ENCODE assay signal across 8 mouse cellular contexts in genomic region chr4:140539125-140539524, GRCm38 (mm10).
A peak's percentile ranks its signal among the peaks of the same experiment; 100 is the strongest.
DNase-seq lines count a peak whose midpoint lies in the region; ATAC-seq and TF ChIP-seq lines count a peak whose summit lies in the region.
"Had no signal": no experiment of that assay in that cellular context is flagged by ENCODE, and none has a peak within 500 bp of the region (broad histone marks: within the 10 kb centered on the region; RNA-seq: fewer than 3 reads in every experiment).

No protein-coding gene starts in this region.

- no peak overlapping the region for H3K4me2 ChIP-seq in kidney, embryonic 16.5 days (replicated peaks; ENCODE audit: low read depth, low read length)
- H3K4me2 ChIP-seq in lung, postnatal 0 days (replicated peaks; ENCODE audit: low read depth, low read length), result no peak overlapping the region

- H3K4me1 ChIP-seq in E14TG2a.4 (replicated peaks; ENCODE audit: low read depth, low read length), result peaks cover 77% of the 10 kb centered on the region
- no peaks in the 10 kb centered on the region for H3K4me1 ChIP-seq in kidney, embryonic 16.5 days (ENCODE audit: insufficient read depth, low read length)
- H3K4me1 ChIP-seq in lung, postnatal 0 days (ENCODE audit: insufficient read depth, low read depth, low read length), result no peaks in the 10 kb centered on the region

- H3K27ac ChIP-seq in kidney, embryonic 16.5 days (ENCODE audit: low read length), result no peak overlapping the region
- no peak overlapping the region for H3K27ac ChIP-seq in lung, postnatal 0 days (ENCODE audit: low read length)

- H3K4me3 ChIP-seq in E14TG2a.4 (replicated peaks; ENCODE audit: low read length), result no peak overlapping the region
- no peak overlapping the region for H3K4me3 ChIP-seq in kidney, embryonic 16.5 days (ENCODE audit: low read length)
- H3K4me3 ChIP-seq in lung, postnatal 0 days (ENCODE audit: low read depth, low read length), result no peak overlapping the region
- H3K4me3 ChIP-seq: myocyte had no signal

- 0 out of 2 replicates have a peak, but pooled peaks have one; percentile 35 for ATAC-seq in kidney, embryonic 16.5 days (ENCODE audit: low FRiP score, low TSS enrichment)
- no peak for ATAC-seq in lung, postnatal 0 days

- H3K9ac ChIP-seq in kidney, embryonic 16.5 days (replicated peaks; ENCODE audit: low read length), result no peak overlapping the region
- no peak overlapping the region for H3K9ac ChIP-seq in lung, postnatal 0 days (replicated peaks; ENCODE audit: low read depth)

- no peaks in the 10 kb centered on the region for H3K9me3 ChIP-seq in E14TG2a.4 (ENCODE audit: low read length)
- no peaks in the 10 kb centered on the region for H3K9me3 ChIP-seq in kidney, embryonic 16.5 days (ENCODE audit: low read length)
- H3K9me3 ChIP-seq in lung, postnatal 0 days (ENCODE audit: low read length), result no peaks in the 10 kb centered on the region

- H3K27me3 ChIP-seq in E14TG2a.4 (ENCODE audit: insufficient read depth, low read length), result no peaks in the 10 kb centered on the region
- H3K27me3 ChIP-seq in kidney, embryonic 16.5 days (ENCODE audit: insufficient read depth, low read length), result no peaks in the 10 kb centered on the region
- no peaks in the 10 kb centered on the region for H3K27me3 ChIP-seq in lung, postnatal 0 days (replicated peaks; ENCODE audit: insufficient read depth, low read length)

- no peak for TF ChIP-seq EP300 in lung, postnatal 0 days (IDR thresholded peaks at IDR 0.05)

- DNase-seq in 416B (ENCODE audit: low read depth), result peak; percentile 55
- peak; percentile 67 for DNase-seq in cerebellum, adult 9-11 months
- peak; percentile 49 to 62 for DNase-seq in frontal cortex, postnatal 25 days (ENCODE audit: low spot score in 2 of 2)
- DNase-seq in lung, postnatal 0 days (ENCODE audit: low spot score), result peak; percentile 44
- DNase-seq in retina, postnatal 7 days (ENCODE audit: low read depth, low spot score), result peak; percentile 64

- TF ChIP-seq CTCF in E14TG2a.4 (conservative IDR thresholded peaks at IDR 0.05; ENCODE audit: low read length), result peak; percentile 78
- TF ChIP-seq CTCF in lung, postnatal 0 days (IDR thresholded peaks at IDR 0.05), result peak; percentile 78

- peaks cover 54% of the 10 kb centered on the region for H3K36me3 ChIP-seq in E14TG2a.4 (ENCODE audit: insufficient read depth, low read length)
- H3K36me3 ChIP-seq in kidney, embryonic 16.5 days (ENCODE audit: insufficient read depth, low read length), result peaks cover 21% of the 10 kb centered on the region
- H3K36me3 ChIP-seq in lung, postnatal 0 days (ENCODE audit: insufficient read depth, low read length), result peaks cover 4% of the 10 kb centered on the region; the same call in 1 of the 2 replicates

- WGBS in kidney, embryonic 16.5 days, result 36% methylated on average over 11 of the region's 11 CpGs
- 40% methylated on average over 11 of the region's 11 CpGs for WGBS in lung, postnatal 0 days
